Mouse (Mus musculus) G1E (cell line): ENCODE data around the gene Psmd2.

Experiments
- CTCF ChIP-seq: IDR thresholded peaks from 2 replicates; pipeline ENCODE4 v1.5.1; 2012; ENCODE audit warnings: low read depth, low read length, inconsistent platforms, mixed read lengths
- GATA1 ChIP-seq: IDR thresholded peaks from 2 replicates; pipeline ENCODE4 v1.6.1; 2012; ENCODE audit warnings: borderline replicate concordance, low read length, inconsistent platforms, mixed read lengths
- POLR2AphosphoS5 ChIP-seq: IDR thresholded peaks from 2 replicates; pipeline ENCODE4 v1.6.1; 2012; ENCODE audit warnings: low read depth, low read length, inconsistent platforms; ENCODE audit not compliant: insufficient replicate concordance
- TAL1 ChIP-seq: conservative IDR thresholded peaks from 2 replicates; pipeline ENCODE4 v1.6.1; 2012; ENCODE audit warnings: low read depth, low read length, inconsistent platforms, mixed read lengths

- TF ChIP-seq TAL1 (no peak), CTCF (no peak), GATA1 (no peak), POLR2AphosphoS5 (no peak)
Measured at GRCm38 (mm10) chr16:20620399-20620735, 31.1 kb upstream of the Psmd2 start.
